Mouse (Mus musculus) brown adipose tissue, adult 24 weeks (tissue): ENCODE measurements around the gene Fto. TPM values are rescaled to one million over a fixed set of nuclear protein-coding genes. Genes with fewer than 3 reads are reported as not detected.
A peak's percentile ranks its signal among the peaks of the same experiment; 100 is the strongest.

Experiments used
- H3K27ac ChIP-seq: fragments of 200-500 bp; replicated peaks from 2 replicates; pipeline ENCODE4 v1.5.1; 2012; ENCODE audit warnings: low read depth, mild to moderate bottlenecking, low read length
- H3K4me1 ChIP-seq: fragments of 200-500 bp; 2 replicates; pipeline ENCODE4 v1.6.1; 2012; ENCODE audit warnings: low read length, mixed read lengths; ENCODE audit not compliant: control insufficient read depth, insufficient read depth, insufficient read length
- H3K4me3 ChIP-seq: fragments of 200-500 bp; 2 replicates; pipeline ENCODE4 v1.5.1; 2012; ENCODE audit warnings: low read depth, mild to moderate bottlenecking, low read length, moderate library complexity; ENCODE audit not compliant: insufficient read depth
- polyA plus RNA-seq: library from polyadenylated mRNA; stranded (reverse); fragments of >200 nt; gene quantifications from 2 replicates; pipeline ENCODE4 v1.2.4, GENCODE M21; 2012; ENCODE audit not compliant: missing spikeins, insufficient read depth, insufficient read length

Gene Fto
- polyA plus RNA-seq, 1 experiment, result 39.7 TPM

DNA sequence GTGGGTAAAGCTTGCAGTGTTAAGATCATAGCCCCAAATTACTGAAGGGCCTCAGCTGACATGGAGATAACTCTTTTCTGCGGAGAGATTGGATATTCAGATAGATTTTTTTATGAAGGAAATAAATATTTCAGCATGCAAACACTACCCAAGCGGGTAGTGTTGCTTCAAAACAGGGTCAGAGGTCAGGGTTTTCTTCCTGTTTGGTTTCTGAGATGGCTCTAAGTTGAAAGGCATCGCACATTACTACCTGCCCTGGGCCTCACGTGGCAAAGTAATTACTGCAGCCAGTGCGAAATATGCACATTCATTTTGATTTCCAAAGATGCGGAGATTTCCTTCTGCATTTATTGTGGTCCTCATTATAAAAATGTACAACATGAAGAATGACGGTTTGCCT is 249.3 kb downstream of the Fto start:
- Histone ChIP-seq H3K4me1 (peaks cover 34% of the 10 kb centered on the region), H3K27ac (peak overlapping the region; percentile 92), H3K4me3 (no peak overlapping the region)

DNA sequence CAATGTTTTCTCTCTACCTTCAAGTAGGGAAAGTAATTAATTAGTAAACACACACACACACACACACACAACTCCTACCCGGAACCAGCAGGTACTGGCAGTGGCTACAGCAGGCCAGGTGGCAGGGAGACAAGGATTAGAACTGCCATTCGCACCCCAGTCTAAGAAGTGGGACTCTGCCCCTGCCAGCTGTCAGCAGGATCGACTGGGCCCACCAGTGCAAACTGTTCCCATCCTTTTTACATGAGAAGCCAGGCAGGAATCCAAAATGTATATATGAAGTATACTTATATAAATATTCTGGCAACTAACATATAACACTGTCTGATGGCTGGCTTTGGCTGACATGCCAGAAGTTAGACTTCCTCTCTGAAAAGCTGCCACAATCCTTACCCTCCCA is 250.0 kb downstream of the Fto start:
- Histone ChIP-seq H3K4me3 (no peak overlapping the region), H3K27ac (peak overlapping the region; percentile 92), H3K4me1 (peaks cover 28% of the 10 kb centered on the region)

DNA sequence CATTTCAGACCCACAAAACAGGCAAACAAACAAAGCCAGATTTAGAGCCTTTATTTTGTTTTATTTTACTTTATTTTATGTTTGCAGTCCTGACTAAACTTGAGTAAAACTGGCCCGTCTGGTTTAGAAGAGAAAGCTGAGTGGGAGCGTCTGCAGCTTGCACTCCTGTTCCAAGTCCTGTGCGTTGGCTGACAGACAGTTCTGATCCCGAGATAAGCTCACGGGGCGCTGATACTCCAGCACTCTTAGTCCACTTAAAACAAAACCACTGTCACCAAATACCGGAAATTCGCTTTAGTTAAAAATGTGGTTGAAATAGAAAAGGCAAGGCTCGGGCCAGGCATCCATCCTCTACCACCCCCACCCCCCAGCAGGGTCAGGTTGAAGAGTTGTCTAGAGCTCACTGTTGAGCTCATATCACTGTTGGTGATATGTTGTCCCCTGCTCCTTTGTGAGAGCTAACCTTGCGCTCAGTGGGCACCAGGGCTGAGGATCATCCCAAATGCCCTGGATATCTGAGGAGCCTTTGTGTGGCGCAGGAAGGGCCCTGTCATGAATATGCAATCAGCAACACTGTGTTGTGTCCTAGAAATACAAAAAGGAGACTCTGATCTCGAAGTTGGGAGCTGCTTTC is 252.7 kb downstream of the Fto start:
- Histone ChIP-seq H3K27ac (no peak overlapping the region), H3K4me3 (no peak overlapping the region), H3K4me1 (peaks cover 26% of the 10 kb centered on the region)

DNA sequence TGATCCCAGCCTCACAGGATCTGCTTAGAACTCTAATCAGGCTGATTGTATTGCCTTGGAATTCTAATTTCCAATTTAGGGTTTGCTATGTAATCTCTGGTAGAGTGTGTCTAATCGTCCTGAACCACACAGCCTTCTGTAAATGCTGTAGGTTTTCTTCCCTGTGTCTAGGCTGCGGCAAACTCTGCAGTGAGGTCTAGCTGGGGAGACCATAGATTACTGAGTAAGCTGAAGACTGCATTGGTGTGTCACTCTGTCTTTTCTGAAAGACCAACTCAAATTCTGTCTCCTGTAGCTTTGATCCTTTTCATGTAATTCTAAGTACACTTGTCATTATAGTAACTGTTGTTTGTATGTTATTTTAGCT is 253.2 kb downstream of the Fto start:
- H3K27ac ChIP-seq, result no peak overlapping the region

DNA sequence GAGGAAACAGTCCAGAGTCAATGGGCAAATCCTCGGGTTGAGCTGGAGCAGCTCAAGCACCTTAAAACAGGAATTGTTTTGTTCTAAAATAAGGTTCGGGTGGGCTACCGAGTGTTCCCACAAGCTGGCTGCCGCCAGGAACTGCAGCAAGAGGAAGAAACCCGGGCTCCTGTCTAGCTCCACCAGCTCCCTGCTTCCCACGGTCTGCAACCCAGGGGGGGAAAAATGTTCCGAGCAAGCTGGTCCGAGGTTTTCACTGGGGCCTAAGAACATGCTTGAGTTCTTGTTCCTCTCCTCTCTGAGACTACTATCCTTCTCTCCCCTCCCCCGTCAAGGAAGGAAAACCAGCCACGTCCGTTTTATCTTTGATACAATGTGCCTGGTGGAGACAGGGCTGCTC is 256.5 kb downstream of the Fto start:
- Histone ChIP-seq H3K4me3 (no peak overlapping the region), H3K4me1 (peaks cover 11% of the 10 kb centered on the region), H3K27ac (no peak overlapping the region)

More for the DNA sequence above, 253.2 kb downstream of the Fto start:
- H3K4me3 ChIP-seq, result no peak overlapping the region
- H3K4me1 ChIP-seq, result peaks cover 23% of the 10 kb centered on the region

DNA sequence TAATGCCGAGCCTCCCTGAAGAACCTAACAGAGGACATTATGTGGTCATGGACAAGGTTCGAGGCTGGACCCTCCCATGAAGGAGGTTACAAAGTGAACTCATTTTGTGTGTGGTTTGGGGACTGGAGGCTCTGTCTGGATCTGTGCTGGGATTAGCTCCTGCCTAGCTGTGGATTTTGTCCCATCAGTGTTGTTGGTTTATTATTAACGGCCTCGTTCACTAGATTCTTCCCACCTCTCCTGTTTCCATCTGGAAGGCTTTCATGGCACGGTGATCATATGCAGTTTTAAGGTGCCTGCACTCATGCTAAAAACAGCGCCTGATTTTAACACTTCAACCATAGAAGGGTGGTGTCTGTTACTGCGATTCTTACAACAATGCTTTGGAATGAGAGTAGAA is 257.5 kb downstream of the Fto start:
- H3K4me3 ChIP-seq, result no peak overlapping the region
- H3K4me1 ChIP-seq, result peaks cover 11% of the 10 kb centered on the region
- H3K27ac ChIP-seq, result no peak overlapping the region

DNA sequence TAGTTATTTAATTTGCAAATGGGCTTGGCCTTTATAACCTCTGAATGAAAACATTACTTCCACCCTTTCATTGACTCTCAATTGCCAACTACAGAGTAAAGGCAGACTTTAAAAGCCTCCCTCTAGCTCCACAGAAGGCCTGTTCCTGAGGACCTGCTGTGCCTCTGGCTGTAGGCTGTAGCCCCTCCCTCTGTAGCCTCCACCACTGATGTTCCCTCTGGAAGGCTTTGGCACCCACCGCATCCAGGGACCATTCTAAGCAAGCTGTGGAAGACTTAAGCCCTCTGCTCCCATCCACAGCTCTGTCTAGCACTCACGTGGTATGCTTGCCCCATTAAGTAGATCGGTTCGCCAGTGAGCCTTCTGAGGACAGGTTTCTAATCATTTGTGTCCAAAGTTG is 258.7 kb downstream of the Fto start:
- peaks cover 14% of the 10 kb centered on the region for H3K4me1 ChIP-seq
- no peak overlapping the region for H3K4me3 ChIP-seq
- no peak overlapping the region for H3K27ac ChIP-seq

DNA sequence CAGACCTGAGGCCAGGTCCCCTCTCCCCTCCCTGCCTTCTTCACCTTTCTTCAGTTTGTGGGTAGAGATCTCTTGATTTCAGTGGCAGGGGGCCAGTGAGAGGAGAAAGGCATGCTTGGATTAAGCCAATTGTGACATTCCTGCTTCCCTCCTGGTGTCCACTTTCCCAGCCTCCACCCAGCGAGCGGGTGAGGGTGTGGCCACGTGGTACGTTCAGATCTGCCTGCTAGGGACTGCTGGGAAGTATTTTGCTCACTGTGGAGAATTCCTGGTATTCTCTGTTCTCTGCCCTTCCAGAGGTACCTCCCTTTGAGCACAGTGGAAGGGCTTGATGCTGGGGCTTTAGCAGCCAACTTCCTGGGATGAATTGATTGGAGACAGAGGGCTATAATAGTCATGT is 259.3 kb downstream of the Fto start:
- H3K4me3 ChIP-seq, result no peak overlapping the region
- no peak overlapping the region for H3K27ac ChIP-seq
- H3K4me1 ChIP-seq, result peaks cover 14% of the 10 kb centered on the region

DNA sequence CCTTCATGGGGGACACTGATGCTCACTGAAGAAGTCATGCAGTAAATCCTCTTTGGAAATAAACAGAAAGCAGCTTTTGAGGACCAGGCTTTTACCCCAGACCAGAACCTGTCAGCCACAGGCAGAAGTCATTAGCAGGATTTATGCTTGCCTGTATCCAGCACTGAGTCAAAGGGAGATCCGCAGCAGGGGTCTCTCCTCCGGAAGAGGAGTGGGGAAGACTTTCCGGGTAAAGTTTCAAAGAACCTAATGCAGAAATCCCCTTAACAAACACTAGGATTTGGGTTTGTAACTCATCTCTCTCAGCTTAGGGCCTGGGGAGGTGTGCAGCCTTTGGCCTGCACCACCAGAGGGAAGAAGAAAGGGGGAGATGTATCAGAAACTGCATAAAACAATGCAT is 262.3 kb downstream of the Fto start:
- H3K4me3 ChIP-seq, result no peak overlapping the region
- no peak overlapping the region for H3K27ac ChIP-seq

DNA sequence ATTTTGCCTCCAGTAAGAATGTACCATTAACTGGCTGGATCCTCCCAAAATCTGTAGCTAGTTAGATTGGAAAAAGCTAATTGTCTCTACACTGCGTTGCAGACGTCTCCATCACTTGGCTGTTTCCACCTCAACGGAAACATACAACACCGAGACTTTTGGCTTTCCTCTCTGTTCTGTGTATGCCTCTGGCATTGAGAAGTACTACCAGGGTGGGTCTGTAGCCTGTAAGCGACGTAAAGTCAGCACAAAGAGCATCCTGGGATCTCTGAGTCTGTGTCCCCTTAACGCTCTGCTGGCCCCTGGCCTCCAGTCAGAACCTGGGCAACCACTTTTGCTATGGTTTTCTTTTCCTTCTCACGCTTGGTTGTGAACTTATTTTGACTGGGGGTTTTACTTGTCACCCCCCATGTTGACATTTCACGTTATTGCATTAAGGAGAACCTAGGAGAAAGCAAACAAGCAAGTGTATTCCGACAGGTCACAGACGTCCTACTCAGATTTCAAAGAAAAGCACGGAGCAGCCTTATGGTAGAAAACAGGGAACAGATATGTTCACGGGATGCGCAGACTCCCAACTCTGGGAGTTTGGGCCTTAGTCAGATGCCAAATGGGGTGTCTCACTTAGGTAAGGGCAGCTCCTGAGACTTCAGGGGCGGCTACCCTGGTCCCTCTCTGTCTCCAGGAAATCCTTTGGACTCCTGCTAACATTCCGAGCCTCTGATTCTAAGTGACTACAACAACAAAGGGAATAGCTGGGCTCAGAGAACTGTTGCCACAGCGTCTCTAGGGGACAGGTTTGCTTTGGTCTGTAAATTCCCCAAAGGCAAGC is 263.0 kb downstream of the Fto start:
- H3K4me1 ChIP-seq, result peaks cover 12% of the 10 kb centered on the region; the same call in 1 of the 2 replicates
- H3K27ac ChIP-seq, result no peak overlapping the region
- no peak overlapping the region for H3K4me3 ChIP-seq

More for the DNA sequence above, 262.3 kb downstream of the Fto start:
- H3K4me1 ChIP-seq, result peaks cover 12% of the 10 kb centered on the region; the same call in 1 of the 2 replicates

DNA sequence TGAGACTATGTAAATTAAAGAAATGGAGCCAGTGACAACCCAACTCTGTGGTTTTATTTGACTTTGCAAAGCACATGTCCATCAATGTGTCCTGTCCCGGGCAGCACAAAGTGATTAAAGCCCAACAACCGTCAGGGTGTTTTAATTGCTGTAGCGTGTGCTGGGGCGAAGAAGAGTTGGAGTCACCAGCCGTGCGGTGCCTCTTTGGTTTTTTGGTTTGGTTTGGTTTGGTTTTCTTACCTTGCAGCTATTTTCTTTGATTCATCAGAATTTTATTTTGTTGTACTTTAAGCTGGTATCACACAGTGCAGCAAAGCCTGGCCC is 263.6 kb downstream of the Fto start:
- Histone ChIP-seq H3K4me3 (no peak overlapping the region), H3K4me1 (peaks cover 12% of the 10 kb centered on the region; the same call in 1 of the 2 replicates), H3K27ac (no peak overlapping the region)

DNA sequence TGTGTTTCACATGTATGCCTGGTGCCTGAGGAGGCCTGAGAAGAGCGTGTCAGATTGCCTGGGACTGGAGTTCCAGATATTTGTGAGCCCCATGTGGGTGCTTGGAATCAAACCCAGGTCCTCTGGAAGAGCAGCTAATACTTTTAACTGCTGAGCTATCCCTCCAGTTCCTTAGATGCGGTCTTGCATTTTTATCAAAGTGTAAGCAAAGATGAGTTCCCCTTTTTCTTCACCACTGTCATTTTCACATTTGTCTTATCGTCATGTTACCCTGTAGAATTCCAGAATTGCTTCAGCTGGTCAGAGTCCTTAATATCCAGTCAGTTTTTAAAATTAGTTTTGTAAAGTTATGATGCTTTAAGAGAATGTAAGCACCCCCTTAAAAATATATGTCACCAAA is 264.3 kb downstream of the Fto start:
- Histone ChIP-seq H3K27ac (no peak overlapping the region), H3K4me3 (no peak overlapping the region), H3K4me1 (peaks cover 6% of the 10 kb centered on the region; the same call in 1 of the 2 replicates)

DNA sequence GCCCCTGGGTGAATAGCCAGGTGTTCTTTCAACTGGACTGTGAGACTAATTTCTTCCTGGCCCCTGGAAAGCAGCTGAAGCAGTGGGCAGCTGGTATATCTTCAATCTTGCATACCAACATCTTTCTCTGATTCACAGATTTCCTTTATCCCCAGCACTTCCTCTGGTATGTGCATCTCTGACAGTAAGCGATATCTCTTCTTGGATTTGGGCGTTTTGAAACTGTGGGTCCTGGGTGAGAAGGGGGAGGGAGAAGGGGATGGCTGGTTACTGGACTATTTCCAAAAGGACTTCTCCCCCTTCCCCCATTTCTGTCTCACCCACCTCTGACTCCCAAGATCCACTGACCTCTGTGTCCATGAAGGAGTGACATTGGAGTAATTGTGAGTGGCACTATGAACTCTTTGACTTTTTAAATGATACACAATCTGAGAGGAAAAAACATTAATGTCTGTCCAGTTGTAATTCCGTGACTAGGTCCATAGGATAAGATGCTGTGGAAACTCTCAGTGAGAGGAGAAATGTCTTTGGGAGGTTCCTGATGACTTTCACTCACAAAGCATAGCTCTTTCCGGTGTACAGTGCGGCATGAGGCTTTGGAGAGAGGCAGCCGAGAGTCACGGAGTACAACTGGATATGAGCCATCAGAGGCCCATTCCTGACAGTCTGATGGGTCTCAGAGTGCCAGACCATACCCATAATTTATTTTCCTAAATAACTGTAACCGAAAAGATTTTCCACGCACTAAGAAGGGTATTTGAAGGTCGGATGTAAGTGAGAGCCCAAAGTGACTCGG is 271.5 kb downstream of the Fto start:
- Histone ChIP-seq H3K27ac (no peak overlapping the region), H3K4me1 (no peaks in the 10 kb centered on the region), H3K4me3 (no peak overlapping the region)

DNA sequence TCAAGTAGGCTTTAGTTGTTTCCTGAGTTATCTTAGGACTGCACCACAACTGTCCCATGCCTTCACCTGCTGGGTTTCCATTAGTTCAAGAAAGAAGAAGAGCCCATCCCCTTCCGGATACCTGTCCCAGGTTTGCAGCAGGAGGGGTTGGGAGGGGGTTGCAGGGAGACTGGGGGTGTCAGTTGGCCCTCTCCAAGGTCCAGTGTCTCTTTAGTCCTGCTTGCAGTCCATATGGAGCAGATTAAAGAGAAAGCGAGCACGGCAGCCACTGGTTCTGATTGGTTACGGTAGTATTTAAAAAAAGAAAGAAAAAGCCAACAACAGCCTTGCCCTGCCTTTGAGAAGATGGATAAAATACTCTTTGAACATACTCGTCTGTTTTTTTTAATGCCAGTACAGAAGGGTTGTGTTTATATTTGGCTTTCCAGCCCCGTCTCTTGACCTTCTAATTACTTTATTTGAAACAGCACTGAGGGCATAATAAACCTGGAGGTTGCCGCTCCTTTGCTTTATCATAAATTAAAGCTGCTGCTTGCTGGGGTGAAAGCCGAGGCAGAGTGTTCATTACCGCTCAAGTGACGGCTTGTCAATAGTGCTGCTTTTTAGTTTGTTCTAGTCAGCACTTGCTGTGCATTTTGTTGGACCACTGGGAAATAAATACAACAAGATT is 279.2 kb downstream of the Fto start:
- H3K27ac ChIP-seq, result no peak overlapping the region
- H3K4me3 ChIP-seq, result no peak overlapping the region
- no peaks in the 10 kb centered on the region for H3K4me1 ChIP-seq

DNA sequence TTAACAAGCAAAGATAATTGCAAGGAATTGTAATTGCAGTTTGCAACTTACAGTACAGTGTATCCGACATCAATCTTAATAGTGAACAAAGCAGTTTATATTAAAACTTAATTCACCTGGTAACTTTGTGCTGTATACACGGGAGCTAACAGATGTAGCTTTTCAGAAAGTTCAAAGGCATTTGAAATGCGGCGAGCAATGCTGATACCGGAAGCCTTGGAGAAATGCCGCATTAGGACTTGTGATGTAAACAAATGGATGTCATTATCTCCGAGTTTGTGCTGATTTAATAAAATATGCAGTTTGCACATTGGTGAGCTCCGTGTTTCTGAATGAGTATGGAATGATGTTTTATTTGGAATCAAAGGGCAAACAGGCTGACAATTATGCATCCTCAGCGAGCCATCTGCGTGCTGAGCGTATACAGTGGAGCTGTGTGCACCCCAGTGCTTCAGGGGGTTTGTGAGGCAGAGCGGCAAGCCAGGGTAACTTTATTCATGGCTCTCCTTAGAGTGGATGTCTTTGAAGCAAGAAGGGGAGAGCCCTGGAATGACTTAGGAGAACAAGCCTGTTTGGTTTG is 280.0 kb downstream of the Fto start:
- Histone ChIP-seq H3K27ac (no peak overlapping the region), H3K4me3 (no peak overlapping the region), H3K4me1 (no peaks in the 10 kb centered on the region)
